Mouse (Mus musculus) erythroblast, embryonic 14.5 days (primary cell): ENCODE results near the gene Bmp4.

Experiments used
- GATA1 ChIP-seq: IDR thresholded peaks from 2 replicates; pipeline ENCODE4 v1.6.1; 2012; ENCODE audit warnings: low read length, inconsistent platforms, mixed read lengths
- TAL1 ChIP-seq: IDR thresholded peaks from 3 replicates; pipeline ENCODE4 v1.6.1; 2012; ENCODE audit warnings: low read length, inconsistent platforms, mixed read lengths

DNA sequence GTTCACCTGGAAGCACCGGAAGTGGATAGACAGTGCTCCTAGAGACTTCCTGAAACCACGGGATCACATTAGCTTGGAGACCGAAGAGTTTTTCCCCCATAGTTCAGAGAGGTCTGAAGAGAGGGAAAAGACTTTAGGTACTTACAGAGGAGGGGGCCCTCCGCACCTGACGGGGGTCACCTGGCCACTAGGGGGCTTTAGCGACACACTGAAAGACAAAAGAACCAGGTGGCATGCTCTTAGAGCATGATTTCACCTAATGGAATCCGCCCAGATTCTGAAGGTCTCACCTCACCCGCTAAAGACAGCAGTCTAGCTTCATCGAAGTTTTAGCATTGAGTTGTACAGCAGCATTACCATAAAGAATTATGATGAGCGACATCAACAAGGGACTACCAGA is 27.3 kb downstream of the Bmp4 start:
- TF ChIP-seq GATA1 (no peak), TAL1 (no peak)
